Mouse (Mus musculus) MEL (cell line): Measurements from ENCODE around the gene Dapk1.

Source experiments
- CTCF ChIP-seq, 3 experiments: IDR thresholded peaks in 2 of 3; conservative IDR thresholded peaks in 1 of 3; 2 replicates each; pipeline ENCODE4 v1.5.1; 2011 to 2012; ENCODE audit warnings: low read length in 3 of 3, low read depth in 2 of 3, mild to moderate bottlenecking in 2 of 3, improper control_type of control experiment in 1 of 3, inconsistent platforms in 1 of 3, mixed read lengths in 1 of 3, moderate library complexity in 1 of 3; ENCODE audit not compliant: control insufficient read depth in 1 of 3, insufficient read depth in 1 of 3, poor library complexity in 1 of 3, severe bottlenecking in 1 of 3
- EP300 ChIP-seq, 2 experiments: IDR thresholded peaks; 2 replicates each; pipeline ENCODE4 v1.6.1; 2011; ENCODE audit warnings: improper control_type of control experiment in 2 of 2, low read length in 2 of 2, low read depth in 1 of 2, mild to moderate bottlenecking in 1 of 2
- ETS1 ChIP-seq: IDR thresholded peaks from 2 replicates; pipeline ENCODE4 v1.6.1; 2012; ENCODE audit warnings: low read depth, mild to moderate bottlenecking, inconsistent platforms, low read length, improper control_type of control experiment, moderate library complexity
- MAZ ChIP-seq: IDR thresholded peaks from 2 replicates; pipeline ENCODE4 v1.6.1; 2012; ENCODE audit warnings: low read depth, mild to moderate bottlenecking, inconsistent platforms, low read length, improper control_type of control experiment
- MXI1 ChIP-seq: IDR thresholded peaks from 2 replicates; pipeline ENCODE4 v1.6.1; 2011; ENCODE audit warnings: mild to moderate bottlenecking, low read depth, low read length, improper control_type of control experiment
- POLR2A ChIP-seq, 2 experiments: IDR thresholded peaks; 2 replicates each; pipeline ENCODE4 v1.6.1; 2011 to 2012; ENCODE audit warnings: low read length in 2 of 2, mild to moderate bottlenecking in 2 of 2, control low read depth in 1 of 2, improper control_type of control experiment in 1 of 2, low read depth in 1 of 2, moderate library complexity in 1 of 2; ENCODE audit not compliant: control insufficient read depth in 1 of 2, insufficient read depth in 1 of 2, poor library complexity in 1 of 2
- RCOR1 ChIP-seq: IDR thresholded peaks from 2 replicates; pipeline ENCODE4 v1.6.1; 2012; ENCODE audit warnings: low read depth, mild to moderate bottlenecking, inconsistent platforms, low read length, improper control_type of control experiment
- TAL1 ChIP-seq: IDR thresholded peaks from 2 replicates; pipeline ENCODE4 v1.6.1; 2012; ENCODE audit warnings: mild to moderate bottlenecking, inconsistent platforms, low read length, moderate library complexity, mixed read lengths
- USF1 ChIP-seq: IDR thresholded peaks from 2 replicates; pipeline ENCODE4 v1.6.1; 2014; ENCODE audit warnings: low read depth, mild to moderate bottlenecking, inconsistent platforms, low read length, improper control_type of control experiment, moderate library complexity
- ZNF384 ChIP-seq: IDR thresholded peaks from 2 replicates; pipeline ENCODE4 v1.6.1; 2012; ENCODE audit warnings: low read depth, mild to moderate bottlenecking, inconsistent platforms, low read length, improper control_type of control experiment

DNA sequence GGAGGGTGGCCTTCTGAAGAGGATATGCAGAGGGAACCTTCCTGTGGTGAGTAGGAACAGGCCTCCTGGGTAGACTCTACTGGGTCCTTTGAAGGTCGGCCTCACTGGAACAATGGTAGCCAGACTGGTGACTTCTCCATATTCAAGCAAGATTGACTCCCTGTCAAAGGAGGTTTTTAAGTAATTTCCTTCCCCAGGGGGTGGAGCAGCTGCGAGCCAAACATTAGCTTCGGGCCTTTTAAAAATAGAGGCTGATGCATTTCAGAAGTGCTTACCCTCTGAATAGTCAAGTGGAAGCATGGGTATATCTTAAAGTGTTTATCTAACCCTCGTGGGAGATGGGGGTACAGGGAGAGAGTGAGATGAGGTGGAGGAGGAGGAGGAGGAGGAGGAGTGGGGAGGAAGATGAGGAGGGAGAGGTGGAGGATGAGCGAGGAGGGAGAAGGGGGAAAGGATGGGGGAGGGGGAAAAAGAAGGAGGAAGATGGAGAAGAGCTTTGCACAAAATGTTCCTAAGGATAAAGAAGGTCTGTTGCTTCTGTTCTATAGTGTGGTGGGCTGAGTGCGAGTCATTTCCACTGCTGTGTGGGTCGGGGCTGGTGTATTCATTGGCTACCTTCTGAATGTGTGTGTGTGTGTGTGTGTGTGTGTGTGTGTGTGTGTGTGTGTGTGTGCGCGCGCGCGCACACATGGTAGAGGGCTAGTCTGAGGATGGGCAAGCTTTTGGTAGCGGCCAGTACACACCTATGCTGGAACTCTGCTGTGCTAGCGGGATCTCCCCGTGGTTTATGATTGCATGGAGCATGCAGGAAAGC lies 26.3 kb downstream of the Dapk1 start:
- TF ChIP-seq MXI1 = no peak
- no peak for TF ChIP-seq ETS1
- no peak for TF ChIP-seq CTCF (IDR thresholded peaks at IDR 0.05 in 2 of 3, conservative IDR thresholded peaks at IDR 0.05 in 1 of 3; ENCODE audit: control insufficient read depth in 1 of 3, insufficient read depth in 1 of 3, low read depth in 2 of 3, low read length in 3 of 3, poor library complexity in 1 of 3, severe bottlenecking in 1 of 3)
- no peak for TF ChIP-seq EP300 (IDR thresholded peaks at IDR 0.05; ENCODE audit: low read depth in 1 of 2, low read length in 2 of 2)
- no peak for TF ChIP-seq POLR2A (IDR thresholded peaks at IDR 0.05; ENCODE audit: control insufficient read depth in 1 of 2, insufficient read depth in 1 of 2, low read depth in 1 of 2, low read length in 2 of 2, poor library complexity in 1 of 2)
- no peak for TF ChIP-seq MAZ
- no peak for TF ChIP-seq USF1
- TF ChIP-seq ZNF384 = no peak
- no peak for TF ChIP-seq TAL1
- TF ChIP-seq RCOR1 = no peak
